Comparison of ENCODE assay signal across 22 mouse cellular contexts in the genomic region with DNA sequence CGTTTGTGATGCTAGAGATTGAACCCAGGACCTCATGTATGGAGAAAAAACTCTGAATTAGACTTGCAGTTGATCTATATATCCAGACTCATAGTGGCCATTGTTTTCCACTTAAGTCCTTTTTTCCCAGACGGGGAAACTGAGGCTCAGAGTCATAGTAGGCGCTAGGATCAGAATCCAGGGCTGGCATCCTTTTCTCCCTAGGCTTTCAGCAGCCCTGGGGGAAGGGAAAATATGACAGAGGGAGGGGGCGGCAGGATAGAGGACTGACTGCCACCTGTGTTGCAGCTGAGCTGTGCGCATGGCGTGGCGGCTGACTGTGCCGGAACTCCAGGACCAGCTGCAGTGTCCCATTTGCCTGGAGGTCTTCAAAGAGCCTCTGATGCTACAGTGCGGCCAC. TPM values are rescaled to one million over a fixed set of nuclear protein-coding genes. Genes with fewer than 3 reads are reported as not detected.
DNase-seq lines count a peak whose midpoint lies in the region; ATAC-seq and TF ChIP-seq lines count a peak whose summit lies in the region.
"Had no signal": no experiment of that assay in that cellular context is flagged by ENCODE, and none has a peak within 500 bp of the region (broad histone marks: within the 10 kb centered on the region; RNA-seq: fewer than 3 reads in every experiment).

A gene (plus strand): TSS at position 301 of the 400 bp plus-strand sequence.

- no peak for DNase-seq in heart, embryonic 10.5 days (ENCODE audit: low spot score)
- no peak for DNase-seq in heart, adult 11 months
- DNase-seq in testis, postnatal 10 days (ENCODE audit: low spot score) = no peak
- DNase-seq in thymus, postnatal 0 days (ENCODE audit: low spot score) = no peak
- no peak for DNase-seq in stomach, postnatal 0 days (ENCODE audit: low spot score)
- DNase-seq: adrenal gland, postnatal 10 days; cerebellum, adult 11-12 months; cerebellum, adult 9-10 months; cerebellum, postnatal 25 days; heart, adult 2 months had no signal

- peaks cover 26% of the 10 kb centered on the region for H3K27me3 ChIP-seq in heart, embryonic 10.5 days (ENCODE audit: insufficient read depth, poor library complexity, severe bottlenecking)
- H3K27me3 ChIP-seq in testis, adult 2 months (ENCODE audit: control insufficient read depth, insufficient read depth, low read length) = no peaks in the 10 kb centered on the region
- H3K27me3 ChIP-seq in embryonic facial prominence, embryonic 12.5 days = peaks cover 15% of the 10 kb centered on the region; the same call in 1 of the 2 replicates
- H3K27me3 ChIP-seq in stomach, postnatal 0 days (ENCODE audit: control insufficient read depth, insufficient read depth, low read length) = no peaks in the 10 kb centered on the region

- H3K4me2 ChIP-seq in embryonic facial prominence, embryonic 12.5 days (replicated peaks) = 0 out of 2 replicates have a peak within 1 kb of the TSS, but pooled peaks have one; percentile 18
- no peak within 1 kb of the TSS for H3K4me2 ChIP-seq in stomach, postnatal 0 days (replicated peaks; ENCODE audit: low read depth)
- H3K4me2 ChIP-seq: embryonic facial prominence, embryonic 15.5 days; heart, embryonic 12.5 days had no signal

- TF ChIP-seq POLR2A in testis, adult 2 months (IDR thresholded peaks at IDR 0.05; ENCODE audit: control insufficient read depth, low read depth, low read length) = no peak

- no peak within 1 kb of the TSS for H3K27ac ChIP-seq in heart, embryonic 10.5 days
- H3K27ac ChIP-seq in testis, adult 2 months (ENCODE audit: control insufficient read depth, insufficient read depth, low read depth, low read length) = peak within 1 kb of the TSS; percentile 69
- H3K27ac ChIP-seq in embryonic facial prominence, embryonic 12.5 days = no peak within 1 kb of the TSS
- H3K27ac ChIP-seq in stomach, postnatal 0 days (replicated peaks) = no peak within 1 kb of the TSS
- H3K27ac ChIP-seq: embryonic facial prominence, embryonic 15.5 days; heart, adult 2 months had no signal

- WGBS in heart, embryonic 10.5 days = 47% methylated on average over 9 of the region's 9 CpGs
- 64% methylated on average over 9 of the region's 9 CpGs for WGBS in embryonic facial prominence, embryonic 12.5 days
- 59% methylated on average over 9 of the region's 9 CpGs for WGBS in stomach, postnatal 0 days

- H3K4me3 ChIP-seq in heart, embryonic 10.5 days = 0 out of 2 replicates have a peak within 1 kb of the TSS, but pooled peaks have one; percentile 19
- H3K4me3 ChIP-seq in testis, adult 2 months (ENCODE audit: control insufficient read depth, low read depth, low read length) = peak within 1 kb of the TSS; percentile 68
- no peak within 1 kb of the TSS for H3K4me3 ChIP-seq in embryonic facial prominence, embryonic 12.5 days
- H3K4me3 ChIP-seq in stomach, postnatal 0 days (ENCODE audit: low read depth, low read length) = no peak within 1 kb of the TSS
- H3K4me3 ChIP-seq: embryonic facial prominence, embryonic 15.5 days; erythroblast, embryonic 14.5 days; heart, adult 2 months; heart, embryonic 12.5 days had no signal

- H3K9me3 ChIP-seq in heart, embryonic 10.5 days = peaks cover 12% of the 10 kb centered on the region
- H3K9me3 ChIP-seq in embryonic facial prominence, embryonic 12.5 days = peaks cover 13% of the 10 kb centered on the region
- no peaks in the 10 kb centered on the region for H3K9me3 ChIP-seq in stomach, postnatal 0 days (ENCODE audit: control insufficient read depth, low read length)
- H3K9me3 ChIP-seq: embryonic facial prominence, embryonic 15.5 days had no signal

- TF ChIP-seq CTCF in testis, adult 2 months (IDR thresholded peaks at IDR 0.05; ENCODE audit: control insufficient read depth, insufficient read depth, insufficient replicate concordance, low read depth, low read length) = no peak
- no peak for TF ChIP-seq CTCF in stomach, postnatal 0 days (IDR thresholded peaks at IDR 0.05; ENCODE audit: low read depth)

- no peaks in the 10 kb centered on the region for H3K36me3 ChIP-seq in heart, embryonic 10.5 days
- no peaks in the 10 kb centered on the region; the same call in 1 of the 2 replicates for H3K36me3 ChIP-seq in testis, adult 2 months (ENCODE audit: control insufficient read depth, insufficient read depth, low read length)
- no peaks in the 10 kb centered on the region for H3K36me3 ChIP-seq in embryonic facial prominence, embryonic 12.5 days
- no peaks in the 10 kb centered on the region for H3K36me3 ChIP-seq in stomach, postnatal 0 days (ENCODE audit: control insufficient read depth, insufficient read depth, low read length)
- H3K36me3 ChIP-seq: embryonic facial prominence, embryonic 15.5 days; heart, embryonic 12.5 days had no signal

- no peak within 1 kb of the TSS for H3K9ac ChIP-seq in embryonic facial prominence, embryonic 12.5 days
- no peak within 1 kb of the TSS for H3K9ac ChIP-seq in stomach, postnatal 0 days (ENCODE audit: low read length)
- H3K9ac ChIP-seq: embryonic facial prominence, embryonic 15.5 days; heart, embryonic 12.5 days had no signal

- no peak for TF ChIP-seq EP300 in stomach, postnatal 0 days (optimal IDR thresholded peaks at IDR 0.05)

- H3K4me1 ChIP-seq in heart, embryonic 10.5 days = 0 out of 2 replicates have a peak, but pooled peaks cover 3% of the 10 kb centered on the region
- H3K4me1 ChIP-seq in testis, adult 2 months (ENCODE audit: control insufficient read depth, insufficient read depth, low read length) = peaks cover 17% of the 10 kb centered on the region
- no peaks in the 10 kb centered on the region for H3K4me1 ChIP-seq in embryonic facial prominence, embryonic 12.5 days
- H3K4me1 ChIP-seq in stomach, postnatal 0 days (replicated peaks; ENCODE audit: control insufficient read depth, insufficient read depth) = no peaks in the 10 kb centered on the region
- H3K4me1 ChIP-seq: embryonic facial prominence, embryonic 15.5 days; heart, embryonic 12.5 days had no signal

- no peak for ATAC-seq in embryonic facial prominence, embryonic 12.5 days (ENCODE audit: insufficient number of reproducible peaks, insufficient read depth, low FRiP score, low TSS enrichment)
- ATAC-seq in stomach, postnatal 0 days (ENCODE audit: low FRiP score, low TSS enrichment) = no peak
- ATAC-seq: hindbrain, embryonic 16.5 days; inflammation-experienced regulatory T-cells, adult 6 months; intestine, postnatal 0 days had no signal

RNA-seq across cellular contexts. Expression of the gene that starts here (rescaled TPM):
- not detected in 2 replicates for polyA plus RNA-seq in heart, embryonic 10.5 days (2016; fragmentation: Nextera tagmentation; extraction: Ambion mirVana)
- 0.78 and 0.99 TPM in 2 replicates for polyA plus RNA-seq in testis, adult 2 months (2012; rRNA removed)
- polyA plus RNA-seq in embryonic facial prominence, embryonic 12.5 days (2016; fragmentation: Nextera tagmentation; extraction: Ambion mirVana) = not detected in 2 replicates
- polyA plus RNA-seq in thymus, postnatal 0 days (2015; fragmentation: Nextera tagmentation; extraction: Ambion mirVana) = not detected in 2 replicates
- 3.4 and 3.5 TPM in 2 replicates for polyA plus RNA-seq in stomach, postnatal 0 days (2015; fragmentation: Nextera tagmentation; extraction: Ambion mirVana)
- polyA plus RNA-seq: cortical plate, adult 2 months; embryonic facial prominence, embryonic 15.5 days; erythroblast, embryonic 14.5 days; forebrain, embryonic 11.5 days; heart, adult 2 months; heart, embryonic 12.5 days; heart, embryonic 16.5 days; hindbrain, embryonic 11.5 days; hindbrain, embryonic 16.5 days; inflammation-experienced regulatory T-cells, adult 6 months had no signal

Comparison
In these comparisons a context has a peak if more than half of its experiments do, and no peak if none do; other contexts are left out.
1. H3K4me3 ChIP-seq: peak in heart, embryonic 10.5 days (single experiment) and testis, adult 2 months (single experiment); none in embryonic facial prominence, embryonic 12.5 days (single experiment) and stomach, postnatal 0 days (single experiment).